Mouse (Mus musculus): ENCODE measurements around the gene Cd207.

GRCm38 (mm10) chr6:83665009-83665408 lies 12.6 kb downstream of the Cd207 start:
- TF ChIP-seq CTCF (IDR thresholded peaks at IDR 0.05; ENCODE audit: extremely low read depth, insufficient read length, insufficient replicate concordance, low read depth, low read length) (no peak), POLR2A (IDR thresholded peaks at IDR 0.05; ENCODE audit: low read depth, low read length) (no peak)

Data from small intestine, adult 2 months (tissue).